Mouse (Mus musculus): ENCODE results near the gene Rab22a. TPM values are rescaled to one million over a fixed set of nuclear protein-coding genes. Genes with fewer than 3 reads are reported as not detected.

The Rab22a gene
- total and polyA plus RNA-seq, 2 experiments from 2014 or later: 22.2 to 36.0 TPM

DNA sequence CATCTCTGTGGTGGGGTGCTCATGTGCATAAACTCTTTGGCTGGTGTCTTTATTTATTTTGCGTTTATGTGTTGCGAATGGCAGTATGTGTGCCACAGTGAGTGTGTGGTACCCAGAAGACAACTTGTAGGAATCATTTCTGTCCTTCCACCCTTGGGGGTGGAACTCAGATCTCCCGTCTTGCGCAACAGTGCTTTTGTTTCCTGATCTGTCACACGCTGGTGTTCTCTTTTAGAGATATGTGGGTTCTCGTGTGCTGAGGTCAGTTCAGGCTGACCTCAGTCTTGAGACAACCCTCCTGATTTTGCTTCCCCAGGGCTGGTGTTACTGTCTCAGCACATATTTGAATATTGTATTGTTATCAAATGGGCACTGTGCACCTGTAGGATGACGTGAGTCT lies 79.5 kb downstream of the Rab22a start:
- ATAC-seq (no peak), DNase-seq (ENCODE audit: low spot score) (no peak)
- H3K36me3 ChIP-seq (ENCODE audit: insufficient read depth, low read length): no peaks in the 10 kb centered on the region
- TF ChIP-seq CTCF (IDR thresholded peaks at IDR 0.05; ENCODE audit: low read depth): no peak
- 91% methylated on average over 7 of the region's 7 CpGs for WGBS
- H3K4me2 ChIP-seq (ENCODE audit: low read depth, low read length): no peak overlapping the region
- no peak overlapping the region for H3K9ac ChIP-seq (replicated peaks; ENCODE audit: low read length)
- H3K27ac ChIP-seq: no peak overlapping the region
- H3K4me1 ChIP-seq (ENCODE audit: insufficient read depth, low read length): peaks cover 10% of the 10 kb centered on the region
- H3K9me3 ChIP-seq (ENCODE audit: low read length): no peaks in the 10 kb centered on the region
- H3K27me3 ChIP-seq (ENCODE audit: insufficient read depth, low read length): no peaks in the 10 kb centered on the region
- H3K4me3 ChIP-seq (ENCODE audit: low read length): no peak overlapping the region

GRCm38 (mm10) chr2:173742090-173742489 lies 82.5 kb downstream of the Rab22a start:
- no peaks in the 10 kb centered on the region for H3K27me3 ChIP-seq (ENCODE audit: insufficient read depth, low read length)
- DNase-seq (ENCODE audit: low spot score): no peak
- WGBS: 58% methylated on average over 13 of the region's 13 CpGs

DNA sequence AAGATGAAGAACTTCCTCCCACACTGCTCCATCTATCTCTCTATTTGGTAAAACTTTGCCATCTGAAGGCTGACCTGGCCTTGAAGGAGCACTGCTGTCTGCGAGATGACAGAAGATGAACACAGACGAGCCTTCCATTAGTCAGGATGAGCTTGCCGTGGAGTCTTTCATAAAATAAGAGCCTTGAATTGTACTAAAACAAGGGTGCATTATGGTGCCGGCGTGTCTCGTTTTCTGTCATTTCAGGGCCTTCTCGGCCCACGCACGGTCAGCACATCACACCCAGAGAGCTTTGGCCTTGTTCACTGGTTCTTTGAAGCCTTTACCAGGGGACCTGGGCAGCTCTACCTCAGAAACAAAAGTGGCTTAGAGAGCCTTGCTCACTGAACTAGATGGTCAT lies 83.2 kb downstream of the Rab22a start:
- H3K9me3 ChIP-seq (ENCODE audit: low read length): no peaks in the 10 kb centered on the region
- DNase-seq (ENCODE audit: low spot score) (no peak), ATAC-seq (no peak)
- H3K4me3 ChIP-seq (ENCODE audit: low read length): no peak overlapping the region
- H3K4me2 ChIP-seq (ENCODE audit: low read depth, low read length): no peak overlapping the region
- no peaks in the 10 kb centered on the region for H3K36me3 ChIP-seq (ENCODE audit: insufficient read depth, low read length)
- 68% methylated on average over 9 of the region's 9 CpGs for WGBS
- H3K27me3 ChIP-seq (ENCODE audit: insufficient read depth, low read length): no peaks in the 10 kb centered on the region
- TF ChIP-seq CTCF (IDR thresholded peaks at IDR 0.05; ENCODE audit: low read depth): no peak
- no peak overlapping the region for H3K27ac ChIP-seq
- no peak overlapping the region for H3K9ac ChIP-seq (replicated peaks; ENCODE audit: low read length)
- peaks cover 10% of the 10 kb centered on the region for H3K4me1 ChIP-seq (ENCODE audit: insufficient read depth, low read length)

More at GRCm38 (mm10) chr2:173742090-173742489, 82.5 kb downstream of the Rab22a start:
- ATAC-seq: no peak
- Histone ChIP-seq H3K4me1 (ENCODE audit: insufficient read depth, low read length) (peaks cover 10% of the 10 kb centered on the region), H3K36me3 (ENCODE audit: insufficient read depth, low read length) (no peaks in the 10 kb centered on the region), H3K27ac (no peak overlapping the region), H3K9ac (replicated peaks; ENCODE audit: low read length) (no peak overlapping the region), H3K4me3 (ENCODE audit: low read length) (no peak overlapping the region), H3K9me3 (ENCODE audit: low read length) (no peaks in the 10 kb centered on the region), H3K4me2 (ENCODE audit: low read depth, low read length) (0 out of 2 replicates have a peak overlapping the region, but pooled peaks have one; percentile 19)
- no peak for TF ChIP-seq CTCF (IDR thresholded peaks at IDR 0.05; ENCODE audit: low read depth)

DNA sequence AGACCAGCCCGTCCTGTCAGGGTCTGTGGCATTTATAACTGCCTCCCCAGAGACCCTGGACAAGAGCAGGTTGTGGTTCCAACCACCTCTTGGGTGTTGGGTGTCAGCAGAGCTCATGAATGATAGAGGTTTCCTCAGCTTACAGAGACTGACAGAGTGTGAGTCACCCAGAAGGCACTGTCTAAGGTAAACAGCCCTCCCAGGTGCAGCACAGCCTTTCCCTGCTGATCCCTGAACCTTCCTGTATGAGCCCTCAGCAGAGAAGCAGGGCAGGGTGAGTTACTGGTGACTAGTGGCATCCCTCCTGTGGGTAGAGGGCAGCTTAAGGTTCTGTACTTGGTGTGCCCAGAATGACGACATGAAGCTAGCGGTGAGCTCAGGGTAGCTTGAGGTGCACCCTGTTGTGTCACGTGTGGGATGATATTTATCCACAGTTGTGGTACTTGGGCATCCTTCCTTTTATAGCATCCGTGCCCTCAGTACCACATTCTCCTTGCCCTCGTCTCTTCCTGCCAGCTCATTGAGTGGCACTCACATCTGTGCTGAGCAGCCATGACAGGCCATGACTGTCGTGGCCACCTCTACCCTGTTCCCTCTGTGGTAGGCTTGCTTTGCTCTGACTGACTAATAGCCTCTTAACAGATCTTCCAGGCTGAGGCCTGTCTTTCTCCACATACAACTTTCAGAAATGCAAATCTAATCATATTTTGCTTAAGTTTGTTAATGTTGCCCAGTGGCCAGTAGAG lies 84.7 kb downstream of the Rab22a start:
- WGBS: 90% methylated on average over 7 of the region's 7 CpGs
- Histone ChIP-seq H3K9ac (replicated peaks; ENCODE audit: low read length) (no peak overlapping the region), H3K27ac (no peak overlapping the region), H3K4me2 (ENCODE audit: low read depth, low read length) (no peak overlapping the region), H3K4me3 (ENCODE audit: low read length) (no peak overlapping the region), H3K36me3 (ENCODE audit: insufficient read depth, low read length) (no peaks in the 10 kb centered on the region), H3K9me3 (ENCODE audit: low read length) (no peaks in the 10 kb centered on the region), H3K4me1 (ENCODE audit: insufficient read depth, low read length) (no peaks in the 10 kb centered on the region), H3K27me3 (ENCODE audit: insufficient read depth, low read length) (no peaks in the 10 kb centered on the region)
- ATAC-seq (no peak), DNase-seq (ENCODE audit: low spot score) (no peak)
- no peak for TF ChIP-seq CTCF (IDR thresholded peaks at IDR 0.05; ENCODE audit: low read depth)

DNA sequence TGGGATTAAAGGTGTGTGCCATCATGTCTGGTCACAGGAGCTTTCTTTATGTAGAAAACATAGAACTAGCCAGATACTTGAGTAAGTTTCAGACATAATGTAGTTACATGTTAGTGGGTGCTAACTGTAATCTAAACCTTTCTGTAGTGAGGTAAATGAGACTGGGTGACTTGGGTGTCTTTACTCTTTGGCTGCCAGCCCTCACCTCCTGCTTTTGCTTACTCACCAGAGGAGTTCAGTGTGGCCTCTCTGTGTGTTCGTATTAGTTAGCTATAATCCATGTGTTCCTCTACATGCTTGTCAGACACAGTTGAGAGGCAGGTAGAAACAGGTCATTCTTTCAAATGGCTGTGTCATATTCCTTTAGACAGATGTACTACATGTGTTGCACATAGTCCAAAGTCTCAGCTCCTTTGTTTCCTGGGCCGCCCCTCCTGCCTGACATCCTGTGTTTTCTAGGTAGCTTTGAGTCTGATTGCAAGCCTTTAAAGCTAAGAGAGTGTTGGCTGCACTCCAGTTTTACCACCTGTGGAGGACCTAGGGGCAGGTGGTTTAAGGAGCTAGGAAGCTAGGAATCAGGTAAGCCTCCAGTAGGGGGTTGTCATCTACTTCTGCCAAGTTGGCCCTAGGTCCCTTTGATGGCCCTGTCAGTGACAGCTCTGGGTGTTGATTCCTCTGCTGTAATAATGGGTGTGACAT lies 89.5 kb downstream of the Rab22a start:
- no peak for ATAC-seq

DNA sequence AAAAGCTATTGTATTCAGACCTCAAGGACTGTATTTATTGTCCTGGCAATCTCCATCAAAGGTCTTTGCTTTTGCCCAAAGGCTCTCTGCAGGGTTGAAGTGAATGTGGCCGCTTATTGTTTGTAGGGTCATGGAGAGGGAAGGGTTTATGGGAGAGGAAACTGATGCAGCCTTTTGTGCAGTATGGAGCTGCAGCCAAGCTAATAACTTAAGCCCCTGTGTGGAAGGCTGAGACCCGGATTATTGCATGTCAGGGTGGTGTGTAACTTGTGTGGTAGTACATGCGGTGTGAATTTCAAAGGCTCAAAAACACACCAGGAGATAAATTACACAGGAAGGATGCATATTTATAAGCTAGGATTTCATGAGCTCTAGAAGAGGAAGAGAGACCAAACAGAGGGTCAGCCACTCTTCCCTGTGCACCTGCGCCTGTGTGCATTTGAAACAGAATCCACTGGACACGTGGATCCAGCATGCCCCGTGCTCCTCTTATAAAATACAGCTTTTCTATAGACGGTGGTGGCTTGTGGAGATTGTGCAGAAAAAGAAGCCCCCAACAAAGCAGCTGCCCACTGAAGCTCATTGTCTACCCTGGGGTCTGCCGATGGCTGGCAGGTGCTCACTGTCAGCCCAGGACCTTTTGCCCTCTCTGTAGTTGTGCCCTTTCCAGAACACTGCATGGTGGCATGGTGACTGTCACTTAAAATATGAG lies 96.0 kb downstream of the Rab22a start:
- ATAC-seq: 0 out of 2 replicates have a peak, but pooled peaks have one; percentile 45
- Histone ChIP-seq H3K27me3 (ENCODE audit: insufficient read depth, low read length) (no peaks in the 10 kb centered on the region), H3K4me3 (ENCODE audit: low read length) (no peak overlapping the region), H3K27ac (no peak overlapping the region), H3K9ac (replicated peaks; ENCODE audit: low read length) (no peak overlapping the region), H3K9me3 (ENCODE audit: low read length) (no peaks in the 10 kb centered on the region), H3K36me3 (ENCODE audit: insufficient read depth, low read length) (no peaks in the 10 kb centered on the region), H3K4me2 (ENCODE audit: low read depth, low read length) (no peak overlapping the region), H3K4me1 (ENCODE audit: insufficient read depth, low read length) (0 out of 2 replicates have a peak, but pooled peaks cover 4% of the 10 kb centered on the region)
- no peak for DNase-seq (ENCODE audit: low spot score)
- WGBS: 22% methylated on average over 8 of the region's 8 CpGs
- TF ChIP-seq CTCF (IDR thresholded peaks at IDR 0.05; ENCODE audit: low read depth): no peak

More for the DNA sequence above, 89.5 kb downstream of the Rab22a start:
- TF ChIP-seq CTCF (IDR thresholded peaks at IDR 0.05; ENCODE audit: low read depth): no peak
- Histone ChIP-seq H3K36me3 (ENCODE audit: insufficient read depth, low read length) (no peaks in the 10 kb centered on the region), H3K4me1 (ENCODE audit: insufficient read depth, low read length) (no peaks in the 10 kb centered on the region), H3K9ac (replicated peaks; ENCODE audit: low read length) (no peak overlapping the region), H3K9me3 (ENCODE audit: low read length) (no peaks in the 10 kb centered on the region), H3K27ac (no peak overlapping the region), H3K4me2 (ENCODE audit: low read depth, low read length) (no peak overlapping the region), H3K4me3 (ENCODE audit: low read length) (no peak overlapping the region), H3K27me3 (ENCODE audit: insufficient read depth, low read length) (no peaks in the 10 kb centered on the region)
- no peak for DNase-seq (ENCODE audit: low spot score)
- whole genome bisulfite sequencing: 84% methylated on average over 2 of the region's 2 CpGs

Small RNA genes lying within 50 kb of the gene (microRNA-seq; reads per million reads assigned to microRNA genes)
- 0 to 0.36 reads per million in 2 experiments for gene Mir6340

Other genes starting within 250 kb of the Rab22a start
- gene 1700021F07Rik, start 137.2 kb upstream of the Rab22a start, total RNA-seq (2014; rRNA removed): not detected in 2 replicates
- gene 1700021F07Rik, start 137.2 kb upstream of the Rab22a start, polyA plus RNA-seq (2015; fragmentation: Nextera tagmentation; extraction: Ambion mirVana): not detected in 2 replicates
- gene Ankrd60, start 81.4 kb upstream of the Rab22a start, total RNA-seq (2014; rRNA removed): not detected in 2 replicates
- not detected in 2 replicates for gene Ankrd60, start 81.4 kb upstream of the Rab22a start, polyA plus RNA-seq (2015; fragmentation: Nextera tagmentation; extraction: Ambion mirVana)
- not detected in 2 replicates for gene 1700010B08Rik, start 59.7 kb downstream of the Rab22a start, total RNA-seq (2014; rRNA removed)
- not detected in 2 replicates for gene 1700010B08Rik, start 59.7 kb downstream of the Rab22a start, polyA plus RNA-seq (2015; fragmentation: Nextera tagmentation; extraction: Ambion mirVana)
- 31.4 and 34.1 TPM in 2 replicates for gene Vapb, start 77.8 kb downstream of the Rab22a start, total RNA-seq (2014; rRNA removed)
- gene Vapb, start 77.8 kb downstream of the Rab22a start, polyA plus RNA-seq (2015; fragmentation: Nextera tagmentation; extraction: Ambion mirVana): 15.8 and 18.8 TPM in 2 replicates

Data from hindbrain, postnatal 0 days (tissue).